Mouse (Mus musculus): ENCODE data around the gene Arhgap4.

Gene Arhgap4

DNA sequence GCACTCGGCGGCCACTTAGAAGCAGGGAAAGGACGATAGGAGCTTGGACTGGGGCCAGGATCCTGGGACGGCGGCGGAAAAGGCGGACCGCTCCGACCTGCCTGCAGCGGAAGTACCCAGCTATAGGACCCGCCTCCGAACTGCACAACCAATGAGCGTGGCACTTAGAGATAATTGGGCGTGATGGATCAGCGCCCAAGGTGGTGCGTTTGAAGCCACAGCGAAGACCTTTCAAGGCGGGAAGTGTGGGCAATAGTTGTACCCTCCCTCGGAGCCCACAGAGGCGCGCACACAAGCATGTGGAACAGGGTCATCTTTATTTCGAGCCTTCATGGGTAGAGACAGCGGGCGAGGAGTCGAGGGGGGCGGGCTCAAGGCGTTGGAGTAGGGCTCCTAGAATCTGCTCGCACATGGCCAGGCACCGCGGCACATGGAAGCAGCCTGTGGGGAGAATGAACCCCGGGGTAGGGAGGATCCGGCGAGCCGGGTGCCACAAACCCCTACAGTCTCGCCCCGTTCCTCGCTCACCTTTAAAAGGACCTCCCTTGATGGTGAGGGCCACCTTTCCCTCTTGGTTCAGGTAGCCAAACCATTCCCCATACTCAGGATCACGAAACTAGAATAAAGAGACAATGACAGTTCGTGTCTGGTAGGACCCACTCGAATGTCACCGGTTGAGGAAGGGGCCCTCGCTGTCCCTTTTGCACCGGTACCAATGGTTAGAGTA is at the start of gene Arhgap4, which contains the start of gene Naa10:
Gene Arhgap4 (minus strand): TSS at position 48 of the 727 bp plus-strand sequence.
Gene Naa10 (minus strand): TSS at position 122 of the 727 bp plus-strand sequence.
- peak; percentile 59 for DNase-seq (ENCODE audit: low read depth)

GRCm38 (mm10) chrX:73970781-73971180 is 49.1 kb upstream of the Arhgap4 start:
- DNase-seq (ENCODE audit: low read depth), result no peak

DNA sequence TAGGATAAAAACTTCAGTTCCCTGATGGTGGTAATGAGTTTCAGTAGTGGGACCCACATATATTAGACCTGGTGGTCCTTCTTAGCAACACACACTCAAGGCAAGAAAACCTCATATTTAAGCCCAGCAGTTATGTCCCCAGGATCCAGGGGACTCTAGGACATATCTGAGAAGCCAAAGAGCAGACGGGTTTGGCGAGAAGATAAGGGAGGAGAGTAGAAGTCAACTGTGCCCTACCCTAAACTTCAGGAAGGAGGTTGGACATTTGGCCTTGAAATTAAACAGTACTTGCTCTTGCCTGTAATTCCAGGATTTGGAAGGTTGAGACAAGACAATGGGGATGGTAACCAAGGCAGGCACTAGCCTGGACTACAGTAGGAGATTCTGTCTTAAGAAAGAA is 48.1 kb upstream of the Arhgap4 start:
- DNase-seq (ENCODE audit: low read depth), result no peak

GRCm38 (mm10) chrX:73969167-73969566 is 47.5 kb upstream of the Arhgap4 start:
- DNase-seq (ENCODE audit: low read depth), result no peak

- peak; percentile 69 for DNase-seq (ENCODE audit: low read depth)
Observed at GRCm38 (mm10) chrX:73967177-73968075, 45.8 kb upstream of the Arhgap4 start.

DNA sequence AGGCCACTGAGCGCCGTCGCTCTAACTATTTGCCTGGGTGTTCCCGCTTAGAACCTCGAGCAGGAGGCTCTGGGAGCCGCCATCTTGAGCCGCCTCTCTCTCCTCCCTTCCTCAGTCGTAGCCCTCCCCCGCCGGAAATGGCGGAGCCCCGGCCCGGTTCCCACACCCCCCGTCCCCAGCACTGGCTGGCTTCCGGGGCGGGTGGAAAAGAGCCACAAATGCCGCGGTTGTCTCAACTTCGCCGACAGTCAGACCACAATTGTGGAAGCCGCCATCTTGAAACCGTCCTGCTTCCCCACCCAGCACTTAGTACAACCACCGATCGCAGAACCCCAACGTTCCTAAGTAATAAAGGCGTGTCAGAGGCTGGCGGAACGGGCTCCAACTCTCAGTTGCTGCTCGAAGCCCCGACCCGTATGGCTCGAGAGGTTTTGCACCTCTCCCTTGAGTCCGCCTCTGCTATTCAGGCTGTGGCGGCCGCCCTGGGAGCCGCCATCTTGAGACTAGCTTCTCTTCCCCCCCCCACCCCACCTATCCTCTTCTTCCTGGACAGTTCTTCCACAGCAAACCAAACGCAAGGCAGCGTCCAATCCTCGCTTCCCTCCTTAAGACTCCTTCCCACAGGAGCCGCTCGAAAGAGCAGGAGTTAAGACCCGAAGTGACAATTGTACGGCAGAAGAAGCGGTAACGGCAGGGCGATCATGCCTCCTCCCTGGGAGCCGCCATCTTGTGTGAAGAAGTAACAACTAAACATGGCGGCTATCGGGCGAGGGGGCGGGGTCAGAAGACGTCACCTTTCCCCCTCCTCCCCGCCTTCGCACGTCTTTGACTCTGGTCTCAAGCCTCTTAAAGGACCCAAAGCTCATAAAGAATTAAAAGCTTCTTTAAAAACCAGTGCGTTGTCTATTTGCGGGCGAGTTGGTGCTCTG is 44.8 kb upstream of the Arhgap4 start, which contains the start of gene Hcfc1:
Gene Hcfc1 (minus strand): TSS at position 110 of the 929 bp plus-strand sequence.
- DNase-seq (ENCODE audit: low read depth), result peak; percentile 63

DNA sequence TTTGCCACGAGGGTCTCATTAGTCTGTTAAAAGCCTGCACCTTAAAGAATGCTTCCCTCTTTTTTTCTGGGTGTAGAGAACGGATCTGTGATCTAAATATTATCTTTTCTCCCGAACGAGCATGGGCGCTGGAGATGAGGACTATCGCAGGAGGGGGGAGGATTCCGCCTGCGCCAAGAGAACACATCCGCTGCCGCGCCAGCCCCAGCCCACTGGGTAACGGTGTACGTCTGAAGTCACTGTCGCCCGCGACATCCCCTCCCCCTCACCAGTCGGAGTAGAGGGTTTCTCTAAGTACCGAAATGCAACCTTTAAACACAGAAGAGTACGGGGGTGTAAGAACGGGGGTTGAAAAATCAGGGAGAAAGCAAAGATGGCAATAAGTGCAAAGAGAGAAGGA is 43.6 kb upstream of the Arhgap4 start:
- DNase-seq (ENCODE audit: low read depth), result no peak

- DNase-seq (ENCODE audit: low read depth), result no peak
Observed at GRCm38 (mm10) chrX:73964363-73964762, 42.7 kb upstream of the Arhgap4 start.

DNA sequence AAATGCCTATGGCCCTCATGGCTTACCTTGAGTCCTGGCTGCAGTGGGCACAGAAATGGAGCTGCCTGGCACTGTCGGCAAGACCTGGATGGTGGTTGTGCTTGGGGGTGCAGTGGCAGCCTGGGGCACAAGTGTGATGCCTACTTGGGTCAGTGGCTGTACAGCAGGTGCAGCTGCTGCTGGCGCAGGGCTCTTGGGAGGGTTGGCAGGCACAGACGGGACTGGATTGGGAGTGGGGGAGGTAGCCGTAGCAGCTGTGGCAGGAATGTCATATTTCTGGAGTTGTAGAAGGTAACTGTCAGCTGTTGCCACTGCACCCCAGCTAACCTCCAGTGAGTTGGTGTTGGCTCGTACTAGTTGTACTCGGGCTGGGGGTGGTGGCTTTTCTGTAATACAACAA is 33.3 kb upstream of the Arhgap4 start:
- DNase-seq (ENCODE audit: low read depth), result no peak

DNA sequence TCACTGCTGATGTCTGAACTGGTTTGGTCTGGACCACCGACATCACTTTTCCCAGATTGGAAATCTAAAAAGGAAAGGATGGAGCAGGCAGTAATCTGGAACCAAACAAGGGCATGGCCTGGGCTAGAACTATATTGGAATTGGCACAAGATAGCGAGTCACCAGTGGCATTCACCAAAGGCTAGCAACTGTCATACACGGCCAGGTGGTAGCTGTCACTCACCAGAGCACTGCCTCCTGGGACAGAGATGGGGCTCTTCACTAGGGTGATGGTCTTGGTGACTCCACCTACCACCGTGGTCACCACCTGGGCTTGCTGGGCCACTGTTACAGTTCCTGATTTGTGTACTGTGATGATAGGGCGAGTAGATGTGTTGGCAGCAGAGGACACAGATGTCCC is 30.9 kb upstream of the Arhgap4 start:
- DNase-seq (ENCODE audit: low read depth), result no peak

- no peak for DNase-seq (ENCODE audit: low read depth)
Observed at GRCm38 (mm10) chrX:73949341-73949740, 27.7 kb upstream of the Arhgap4 start.

DNA sequence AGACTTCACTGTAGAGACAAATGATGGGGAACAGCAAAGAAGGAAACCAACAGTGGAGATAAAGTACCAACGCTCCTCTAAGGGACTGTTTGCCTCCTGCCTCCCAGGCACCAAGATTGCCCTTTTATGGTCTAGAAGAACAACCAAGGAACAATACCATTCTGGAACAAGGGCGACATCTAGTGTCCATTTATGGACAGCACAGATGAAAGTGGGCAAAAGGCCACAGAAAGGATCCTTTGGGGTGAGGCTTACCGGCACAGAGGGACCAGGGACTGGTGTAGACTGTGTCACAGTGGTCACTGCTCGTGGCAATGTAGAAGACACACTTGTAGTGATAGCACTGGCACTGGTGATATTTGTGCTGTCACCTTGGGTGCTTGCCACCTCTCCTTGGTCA is 27.0 kb upstream of the Arhgap4 start:
- no peak for DNase-seq (ENCODE audit: low read depth)

GRCm38 (mm10) chrX:73946896-73947295 is 25.2 kb upstream of the Arhgap4 start:
- no peak for DNase-seq (ENCODE audit: low read depth)

DNA sequence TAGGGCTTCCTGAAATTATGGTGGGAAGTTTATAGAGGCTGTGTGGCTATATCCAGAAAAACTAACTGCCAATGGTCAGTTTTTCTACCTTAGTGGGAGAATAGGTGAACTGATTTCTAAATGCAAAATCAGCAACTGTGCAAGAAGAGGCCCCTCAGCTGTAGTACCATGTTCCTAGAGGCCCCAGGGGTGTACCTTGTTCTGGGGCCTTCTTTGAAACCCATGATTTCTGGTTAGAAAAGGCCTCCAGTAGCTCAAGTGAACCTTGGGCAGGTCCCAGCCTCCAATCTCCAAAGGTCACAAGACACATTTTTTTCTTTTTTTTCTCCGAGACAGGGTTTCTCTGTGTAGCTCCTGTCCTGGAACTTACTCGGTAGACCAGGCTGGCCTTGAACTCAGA is 20.6 kb upstream of the Arhgap4 start:
- no peak for DNase-seq (ENCODE audit: low read depth)

DNA sequence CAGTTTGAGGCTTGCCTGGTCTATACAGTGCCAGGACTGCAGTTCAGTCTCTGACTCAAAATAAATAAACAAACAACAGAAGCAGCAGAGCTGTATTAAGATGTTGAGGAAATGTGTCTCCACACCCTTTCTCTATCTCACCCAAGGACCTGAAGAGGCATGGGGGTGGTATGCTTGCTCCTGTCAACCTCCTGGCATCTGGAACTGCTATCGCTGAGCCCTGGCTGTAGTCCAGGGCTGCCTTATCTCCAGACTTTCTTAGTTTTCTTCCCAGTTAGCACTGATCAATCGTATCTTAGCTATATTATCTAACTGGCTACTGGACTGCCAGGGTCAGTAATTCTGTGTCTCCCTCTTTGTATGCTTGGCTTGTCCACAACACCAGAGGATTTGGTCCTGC is 20.2 kb upstream of the Arhgap4 start:
- no peak for DNase-seq (ENCODE audit: low read depth)

DNA sequence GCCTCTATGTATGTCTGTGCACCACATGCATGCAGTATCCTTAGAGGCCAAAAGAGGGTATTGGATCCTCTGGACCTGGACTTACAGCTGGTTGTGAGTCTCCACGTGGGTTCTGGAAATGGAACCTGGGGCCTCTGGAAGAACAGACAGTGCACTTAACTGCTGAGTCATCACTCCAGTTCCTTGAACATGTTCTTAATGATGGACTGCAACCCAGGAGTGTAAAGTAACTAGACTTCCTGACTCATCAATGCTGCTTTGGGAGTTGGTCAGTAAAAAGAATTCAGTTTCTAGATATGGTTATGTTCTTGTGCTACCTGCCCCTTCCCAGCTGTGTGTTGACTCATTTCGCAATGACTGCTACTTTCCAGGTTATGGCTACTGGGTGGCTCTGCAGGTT is 10.2 kb upstream of the Arhgap4 start:
- DNase-seq (ENCODE audit: low read depth), result no peak

DNA sequence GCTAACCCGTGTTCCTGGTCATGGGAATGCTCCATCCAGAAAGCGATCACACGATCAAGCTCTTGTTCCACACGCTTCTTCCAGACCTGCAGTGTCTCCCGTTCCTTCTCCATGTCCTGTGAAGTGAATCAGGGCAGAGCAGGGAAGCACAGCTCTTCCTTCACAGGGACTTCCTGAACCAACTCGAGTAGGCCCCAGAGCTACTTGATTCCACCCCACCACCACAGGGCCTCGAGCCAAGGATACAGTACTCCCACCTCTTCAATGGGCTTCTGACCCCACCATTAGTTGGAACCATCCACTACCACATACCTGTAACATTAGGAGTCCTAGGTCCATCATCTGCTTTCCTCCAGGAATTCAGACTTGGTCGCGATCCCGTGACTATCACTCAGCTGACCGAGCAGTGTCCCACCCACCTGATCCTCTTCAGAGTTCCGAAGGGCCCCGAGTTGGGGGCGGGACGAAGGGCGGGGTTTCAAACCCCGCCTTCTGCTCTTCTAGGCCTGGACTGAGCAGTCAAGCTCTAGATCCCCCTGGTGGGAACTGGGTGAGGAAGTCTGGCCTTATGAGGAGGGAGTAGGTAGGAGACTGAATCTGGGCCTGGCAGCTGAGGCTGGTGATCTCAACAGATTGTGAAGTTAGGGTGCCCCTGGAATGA is 8.9 kb upstream of the Arhgap4 start, which contains the start of gene Renbp:
Gene Renbp (minus strand): TSS at position 449 of the 661 bp plus-strand sequence.
- peak; percentile 66 for DNase-seq (ENCODE audit: low read depth)

GRCm38 (mm10) chrX:73922550-73922882 is 846 bp upstream of the Arhgap4 start:
- DNase-seq (ENCODE audit: low read depth), result no peak

DNA sequence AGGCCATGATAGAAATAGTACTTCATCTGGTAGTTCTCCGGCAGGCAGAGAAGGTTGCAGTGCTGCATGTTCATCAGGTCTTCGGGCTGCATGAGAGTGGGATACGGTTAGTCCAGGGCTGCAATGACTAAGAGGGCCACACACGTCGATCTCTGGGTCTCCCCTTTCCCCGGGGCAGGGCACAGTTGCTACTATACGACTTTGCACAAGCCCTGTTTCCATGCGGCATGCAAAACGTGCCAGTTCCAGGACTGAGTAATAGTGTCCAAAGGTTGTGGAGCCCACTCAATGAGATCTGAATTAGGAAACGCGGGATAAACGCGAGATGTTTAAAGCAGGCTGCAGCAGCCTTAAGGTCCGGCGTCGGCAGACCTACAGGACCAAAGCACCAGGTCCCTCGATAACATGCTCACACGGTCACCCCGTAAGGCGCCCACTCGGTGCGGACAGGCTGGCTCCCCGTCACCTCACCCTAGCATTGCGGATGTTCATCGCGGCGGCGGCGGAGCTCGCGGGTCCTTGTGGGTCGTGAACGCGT is 316 bp downstream of the Arhgap4 start:
- no peak for DNase-seq (ENCODE audit: low read depth)

DNA sequence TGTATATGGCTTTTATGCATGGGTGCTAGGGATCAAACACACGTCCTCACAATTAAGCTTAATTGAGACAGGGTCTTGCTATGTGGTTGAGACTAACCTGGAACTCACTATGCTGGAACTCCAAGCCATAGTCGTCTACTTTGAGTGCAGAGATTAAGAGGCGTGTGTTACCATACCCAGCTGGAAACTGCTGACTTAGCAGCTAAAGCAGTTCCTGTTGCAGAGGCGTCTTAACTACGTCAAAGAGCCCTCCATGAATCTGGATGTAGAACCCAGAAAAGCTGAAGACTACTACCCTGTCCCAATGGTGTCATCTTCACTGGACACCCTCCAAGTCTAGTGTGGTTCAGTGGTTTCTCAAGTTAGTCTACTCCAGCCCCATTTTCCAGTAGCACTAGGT is 3.0 kb downstream of the Arhgap4 start:
- no peak for DNase-seq (ENCODE audit: low read depth)

DNA sequence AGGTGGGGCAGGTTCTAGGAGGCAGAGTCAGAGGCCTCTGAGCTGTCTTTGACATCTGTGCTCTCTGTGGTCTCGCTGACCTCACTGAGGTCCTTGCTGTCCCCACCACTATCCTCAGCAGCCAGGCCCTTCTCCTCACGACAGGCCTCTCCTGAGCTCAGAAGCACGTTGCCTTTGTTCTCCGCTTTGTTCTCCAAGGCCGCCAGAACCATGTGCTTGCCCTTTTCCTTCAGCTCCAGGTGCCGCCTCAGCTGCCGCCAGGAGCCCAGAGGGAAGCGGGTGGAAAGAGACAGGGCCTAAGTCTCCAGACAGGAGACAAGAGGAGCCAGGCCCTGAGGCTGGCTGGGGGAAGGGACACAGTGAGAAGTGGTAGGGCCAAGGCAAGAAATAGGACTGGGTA is 4.7 kb downstream of the Arhgap4 start:
- DNase-seq (ENCODE audit: low read depth), result no peak

All from fibroblast of lung, adult 2 months (primary cell).